ENCODE assay signal across 8 mouse cellular contexts in the genomic region with DNA sequence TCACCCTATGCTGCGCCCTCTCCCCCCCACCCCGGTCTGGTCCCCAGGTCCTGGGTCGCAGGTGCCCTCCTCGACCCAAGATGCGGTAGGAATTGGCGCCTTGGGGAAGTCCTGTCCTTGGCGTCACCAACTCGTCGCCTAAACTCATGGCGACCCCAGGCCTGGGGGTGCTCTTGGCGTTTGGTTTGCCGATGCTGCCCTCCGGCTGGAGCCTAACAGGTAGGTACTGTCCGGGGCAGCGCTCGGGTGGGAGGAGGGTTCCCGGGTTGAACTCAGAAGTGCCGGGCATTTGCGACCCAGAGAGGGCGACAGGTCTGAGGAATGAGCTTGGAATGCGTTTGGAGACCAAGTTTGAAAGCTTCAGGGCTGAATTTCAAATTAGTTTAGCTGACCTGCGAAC. TPM values are rescaled to one million over a fixed set of nuclear protein-coding genes. Genes with fewer than 3 reads are reported as not detected.
A peak's percentile ranks its signal among the peaks of the same experiment; 100 is the strongest.
DNase-seq lines count a peak whose midpoint lies in the region; ATAC-seq and TF ChIP-seq lines count a peak whose summit lies in the region.

No protein-coding gene starts in this region.

- H3K4me2 ChIP-seq in kidney, embryonic 15.5 days = peak overlapping the region; percentile 60
- H3K4me2 ChIP-seq in embryonic facial prominence, embryonic 14.5 days (ENCODE audit: low read depth, low read length) = peak overlapping the region; percentile 48
- H3K4me2 ChIP-seq in hindbrain, postnatal 0 days (ENCODE audit: low read depth, low read length) = peak overlapping the region; percentile 66
- H3K4me2 ChIP-seq in midbrain, embryonic 13.5 days (replicated peaks) = peak overlapping the region; percentile 52

- no peak for TF ChIP-seq CTCF in hindbrain, postnatal 0 days (IDR thresholded peaks at IDR 0.05; ENCODE audit: low read depth)

- ATAC-seq in kidney, embryonic 15.5 days (replicated peaks; ENCODE audit: low FRiP score) = no peak
- ATAC-seq in embryonic facial prominence, embryonic 14.5 days (ENCODE audit: low read depth) = no peak
- no peak for ATAC-seq in hindbrain, postnatal 0 days
- ATAC-seq in midbrain, embryonic 13.5 days = no peak
- no peak for ATAC-seq in activated CD4-positive, CD25-positive, alpha-beta regulatory T cell, adult 4 months

- H3K4me1 ChIP-seq in kidney, embryonic 15.5 days = peaks cover 37% of the 10 kb centered on the region
- H3K4me1 ChIP-seq in embryonic facial prominence, embryonic 14.5 days (ENCODE audit: control insufficient read depth, insufficient read depth, low read length) = peaks cover 4% of the 10 kb centered on the region
- peaks cover 8% of the 10 kb centered on the region; the same call in 1 of the 2 replicates for H3K4me1 ChIP-seq in hindbrain, postnatal 0 days (ENCODE audit: insufficient read depth, low read length)
- peaks cover 29% of the 10 kb centered on the region for H3K4me1 ChIP-seq in midbrain, embryonic 13.5 days (replicated peaks)

- H3K27me3 ChIP-seq in kidney, embryonic 15.5 days = peaks cover 33% of the 10 kb centered on the region
- peaks cover 44% of the 10 kb centered on the region for H3K27me3 ChIP-seq in embryonic facial prominence, embryonic 14.5 days (replicated peaks; ENCODE audit: control insufficient read depth, insufficient read depth, low read length)
- peaks cover 12% of the 10 kb centered on the region for H3K27me3 ChIP-seq in hindbrain, postnatal 0 days (ENCODE audit: insufficient read depth, low read length)
- H3K27me3 ChIP-seq in midbrain, embryonic 13.5 days = peaks cover 44% of the 10 kb centered on the region

- 0 out of 2 replicates have a peak, but pooled peaks cover 4% of the 10 kb centered on the region for H3K36me3 ChIP-seq in kidney, embryonic 15.5 days
- no peaks in the 10 kb centered on the region for H3K36me3 ChIP-seq in embryonic facial prominence, embryonic 14.5 days (ENCODE audit: control insufficient read depth, insufficient read depth, low read length)
- no peaks in the 10 kb centered on the region for H3K36me3 ChIP-seq in hindbrain, postnatal 0 days (ENCODE audit: insufficient read depth, low read length)
- no peaks in the 10 kb centered on the region for H3K36me3 ChIP-seq in midbrain, embryonic 13.5 days

- H3K9me3 ChIP-seq in kidney, embryonic 15.5 days (replicated peaks) = no peaks in the 10 kb centered on the region
- no peaks in the 10 kb centered on the region for H3K9me3 ChIP-seq in embryonic facial prominence, embryonic 14.5 days (ENCODE audit: control insufficient read depth, low read length)
- no peaks in the 10 kb centered on the region for H3K9me3 ChIP-seq in hindbrain, postnatal 0 days (ENCODE audit: low read length)
- no peaks in the 10 kb centered on the region for H3K9me3 ChIP-seq in midbrain, embryonic 13.5 days

- under 1% methylated on average over 22 of the region's 22 CpGs for WGBS in kidney, embryonic 15.5 days
- 2% methylated on average over 19 of the region's 22 CpGs for WGBS in embryonic facial prominence, embryonic 14.5 days
- under 1% methylated on average over 21 of the region's 22 CpGs for WGBS in hindbrain, postnatal 0 days
- WGBS in midbrain, embryonic 13.5 days = 2% methylated on average over 22 of the region's 22 CpGs

- peak overlapping the region; percentile 91 for H3K27ac ChIP-seq in kidney, embryonic 15.5 days
- no peak overlapping the region for H3K27ac ChIP-seq in embryonic facial prominence, embryonic 14.5 days (replicated peaks; ENCODE audit: low read depth, low read length)
- H3K27ac ChIP-seq in hindbrain, postnatal 0 days = no peak overlapping the region
- no peak overlapping the region for H3K27ac ChIP-seq in midbrain, embryonic 13.5 days

- no peak for DNase-seq in kidney, postnatal 10 days
- no peak for DNase-seq in embryonic facial prominence, embryonic 14.5 days (ENCODE audit: low spot score)
- no peak for DNase-seq in hindbrain, postnatal 0 days (ENCODE audit: low spot score)
- no peak for DNase-seq in layer of hippocampus, postnatal 10 days (ENCODE audit: low spot score in 2 of 2)
- no peak for DNase-seq in yolk sac, embryonic 10.5 days (ENCODE audit: low spot score)

- H3K9ac ChIP-seq in kidney, embryonic 15.5 days = peak overlapping the region; percentile 50
- peak overlapping the region; percentile 47 for H3K9ac ChIP-seq in embryonic facial prominence, embryonic 14.5 days (ENCODE audit: low read depth, low read length)
- H3K9ac ChIP-seq in hindbrain, postnatal 0 days (replicated peaks; ENCODE audit: low read length) = no peak overlapping the region
- H3K9ac ChIP-seq in midbrain, embryonic 13.5 days (replicated peaks) = no peak overlapping the region

- H3K4me3 ChIP-seq in kidney, embryonic 15.5 days (replicated peaks) = peak overlapping the region; percentile 53
- H3K4me3 ChIP-seq in embryonic facial prominence, embryonic 14.5 days (ENCODE audit: low read depth, low read length) = peak overlapping the region; percentile 36
- peak overlapping the region; percentile 35 for H3K4me3 ChIP-seq in hindbrain, postnatal 0 days (ENCODE audit: low read length)
- H3K4me3 ChIP-seq in midbrain, embryonic 13.5 days (replicated peaks) = peak overlapping the region; percentile 28

RNA-seq across cellular contexts. Expression of a gene that starts 2.9 kb away (rescaled TPM):
- 11.4 and 12.9 TPM in 2 replicates for polyA plus RNA-seq in kidney, embryonic 15.5 days (2015; fragmentation: Nextera tagmentation; extraction: Ambion mirVana)
- 6.9 and 7.8 TPM in 2 replicates for polyA plus RNA-seq in embryonic facial prominence, embryonic 14.5 days (2014; fragmentation: Nextera tagmentation; extraction: Ambion mirVana)
- 122 and 150 TPM in 2 replicates for total RNA-seq in hindbrain, postnatal 0 days (2014; rRNA removed)
- 33.2 and 38.2 TPM in 2 replicates for polyA plus RNA-seq in hindbrain, postnatal 0 days (2015; fragmentation: Nextera tagmentation; extraction: Ambion mirVana)
- 24.3 and 26.9 TPM in 2 replicates for polyA plus RNA-seq in midbrain, embryonic 13.5 days (2015; fragmentation: Nextera tagmentation; extraction: Ambion mirVana)
- 100 to 1,000 TPM; 308 to 317 TPM for total RNA-seq in layer of hippocampus, postnatal 10 days (2021)
- 1 to 10 TPM; 1.5 to 3.2 TPM for polyA plus RNA-seq in activated CD4-positive, CD25-positive, alpha-beta regulatory T cell, adult 4 months (2017; shearing (Covaris generic))

RNA-seq across cellular contexts. Expression of a gene that starts 3.6 kb away (rescaled TPM):
- 49.9 and 52.7 TPM in 2 replicates for polyA plus RNA-seq in kidney, embryonic 15.5 days (2015; fragmentation: Nextera tagmentation; extraction: Ambion mirVana)
- 5.5 and 8.1 TPM in 2 replicates for polyA plus RNA-seq in embryonic facial prominence, embryonic 14.5 days (2014; fragmentation: Nextera tagmentation; extraction: Ambion mirVana)
- total RNA-seq in hindbrain, postnatal 0 days (2014; rRNA removed) = 7.1 and 8.2 TPM in 2 replicates
- 6.0 and 6.2 TPM in 2 replicates for polyA plus RNA-seq in hindbrain, postnatal 0 days (2015; fragmentation: Nextera tagmentation; extraction: Ambion mirVana)
- 0.73 and 1.2 TPM in 2 replicates for polyA plus RNA-seq in midbrain, embryonic 13.5 days (2015; fragmentation: Nextera tagmentation; extraction: Ambion mirVana)
- total RNA-seq in layer of hippocampus, postnatal 10 days (2021) = 1 to 10 TPM in 1 of 2 experiments, under 1 TPM in 1; 0.45 to 1.1 TPM
- under 1 TPM; 0.46 to 0.73 TPM for polyA plus RNA-seq in activated CD4-positive, CD25-positive, alpha-beta regulatory T cell, adult 4 months (2017; shearing (Covaris generic))

RNA-seq across cellular contexts. Expression of a gene that starts 15.8 kb away (rescaled TPM):
- polyA plus RNA-seq in kidney, embryonic 15.5 days (2015; fragmentation: Nextera tagmentation; extraction: Ambion mirVana) = 4.7 and 6.0 TPM in 2 replicates
- polyA plus RNA-seq in embryonic facial prominence, embryonic 14.5 days (2014; fragmentation: Nextera tagmentation; extraction: Ambion mirVana) = 1.6 and 2.1 TPM in 2 replicates
- total RNA-seq in hindbrain, postnatal 0 days (2014; rRNA removed) = 1.5 and 3.8 TPM in 2 replicates
- polyA plus RNA-seq in hindbrain, postnatal 0 days (2015; fragmentation: Nextera tagmentation; extraction: Ambion mirVana) = 2.8 and 3.0 TPM in 2 replicates
- polyA plus RNA-seq in midbrain, embryonic 13.5 days (2015; fragmentation: Nextera tagmentation; extraction: Ambion mirVana) = 3.1 and 4.5 TPM in 2 replicates
- total RNA-seq in layer of hippocampus, postnatal 10 days (2021) = 1 to 10 TPM; 1.2 to 1.9 TPM
- 100 to 1,000 TPM; 205 to 208 TPM for polyA plus RNA-seq in activated CD4-positive, CD25-positive, alpha-beta regulatory T cell, adult 4 months (2017; shearing (Covaris generic))

RNA-seq across cellular contexts. Expression of a gene that starts 21.1 kb away (rescaled TPM):
- 0.26 TPM in 1 of 2 replicates, not detected in the other for polyA plus RNA-seq in kidney, embryonic 15.5 days (2015; fragmentation: Nextera tagmentation; extraction: Ambion mirVana)
- not detected in 2 replicates for polyA plus RNA-seq in embryonic facial prominence, embryonic 14.5 days (2014; fragmentation: Nextera tagmentation; extraction: Ambion mirVana)
- not detected in 2 replicates for total RNA-seq in hindbrain, postnatal 0 days (2014; rRNA removed)
- not detected in 2 replicates for polyA plus RNA-seq in hindbrain, postnatal 0 days (2015; fragmentation: Nextera tagmentation; extraction: Ambion mirVana)
- polyA plus RNA-seq in midbrain, embryonic 13.5 days (2015; fragmentation: Nextera tagmentation; extraction: Ambion mirVana) = not detected in 2 replicates
- not detected for total RNA-seq in layer of hippocampus, postnatal 10 days (2021)
- not detected for polyA plus RNA-seq in activated CD4-positive, CD25-positive, alpha-beta regulatory T cell, adult 4 months (2017; shearing (Covaris generic))

RNA-seq across cellular contexts. Expression of a gene that starts 25.0 kb away (rescaled TPM):
- polyA plus RNA-seq in kidney, embryonic 15.5 days (2015; fragmentation: Nextera tagmentation; extraction: Ambion mirVana) = 23.6 and 29.4 TPM in 2 replicates
- 22.9 and 28.7 TPM in 2 replicates for polyA plus RNA-seq in embryonic facial prominence, embryonic 14.5 days (2014; fragmentation: Nextera tagmentation; extraction: Ambion mirVana)
- total RNA-seq in hindbrain, postnatal 0 days (2014; rRNA removed) = 201 and 209 TPM in 2 replicates
- 295 and 346 TPM in 2 replicates for polyA plus RNA-seq in hindbrain, postnatal 0 days (2015; fragmentation: Nextera tagmentation; extraction: Ambion mirVana)
- polyA plus RNA-seq in midbrain, embryonic 13.5 days (2015; fragmentation: Nextera tagmentation; extraction: Ambion mirVana) = 307 and 321 TPM in 2 replicates
- total RNA-seq in layer of hippocampus, postnatal 10 days (2021) = 100 to 1,000 TPM; 487 to 549 TPM
- polyA plus RNA-seq in activated CD4-positive, CD25-positive, alpha-beta regulatory T cell, adult 4 months (2017; shearing (Covaris generic)) = 1 to 10 TPM; 3.5 to 4.2 TPM

Comparison
In these comparisons a context has a peak if more than half of its experiments do, and no peak if none do; other contexts are left out.
1. H3K9ac ChIP-seq: peak in kidney, embryonic 15.5 days (single experiment) and embryonic facial prominence, embryonic 14.5 days (single experiment); none in hindbrain, postnatal 0 days (single experiment) and midbrain, embryonic 13.5 days (single experiment).
2. RNA of a gene that starts 15.8 kb away (polyA plus RNA-seq): 205 to 208 TPM in activated CD4-positive, CD25-positive, alpha-beta regulatory T cell, adult 4 months; 4.7 to 6.0 TPM in kidney, embryonic 15.5 days, 3.1 to 4.5 TPM in midbrain, embryonic 13.5 days, 2.8 to 3.0 TPM in hindbrain, postnatal 0 days and 1.6 to 2.1 TPM in embryonic facial prominence, embryonic 14.5 days; every median in the first group is over 10 times any median in the second.
3. Peak in every context shown above with its lines, with median percentiles within 50 percentile points of each other: H3K4me2 ChIP-seq and H3K4me3 ChIP-seq.